Mouse (Mus musculus) liver, adult (tissue): Measurements from ENCODE around the gene Gm17409.

ENCODE experiments used
- GATA4 ChIP-seq: IDR thresholded peaks from 2 replicates; pipeline ENCODE4 v1.6.1; 2014; ENCODE audit warnings: mild to moderate bottlenecking, low read length; ENCODE audit not compliant: insufficient replicate concordance

Gene Gm17409

DNA sequence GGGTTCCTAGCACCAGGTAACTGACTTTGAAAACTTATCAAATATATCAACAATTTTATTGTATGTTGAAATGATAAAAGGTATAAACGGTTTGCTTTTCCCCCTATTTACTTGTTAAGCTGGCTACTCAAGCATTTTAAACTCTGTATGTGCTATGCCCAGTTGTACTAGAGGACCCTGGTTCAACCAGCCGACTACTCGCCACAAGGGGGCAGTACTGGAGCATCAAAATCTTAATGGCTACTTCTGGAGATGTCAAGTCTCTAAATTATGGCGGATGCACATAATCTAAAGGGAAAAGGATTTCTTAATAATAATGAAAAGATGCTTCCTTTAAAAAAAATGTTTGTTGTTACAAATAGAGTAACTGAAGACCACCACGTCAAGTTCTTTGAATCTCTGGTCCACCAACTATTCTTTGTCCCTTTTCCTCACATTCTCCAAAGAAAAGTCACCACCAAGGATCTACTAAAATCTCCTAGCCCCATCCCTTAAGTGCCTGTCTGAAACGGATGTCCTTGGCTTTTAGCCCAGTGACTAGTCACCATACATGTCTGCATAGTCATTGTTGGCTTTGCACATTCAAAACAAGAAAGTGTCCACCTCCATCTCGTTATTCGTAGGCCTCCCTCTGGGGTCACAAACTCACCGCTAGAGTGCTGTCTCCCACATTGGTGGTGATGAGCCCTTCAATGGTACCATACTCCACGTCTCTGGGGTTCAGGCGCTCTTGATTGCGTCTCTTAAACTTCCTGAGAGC is 7.2 kb downstream of the Gm17409 start:
- no peak for TF ChIP-seq GATA4

DNA sequence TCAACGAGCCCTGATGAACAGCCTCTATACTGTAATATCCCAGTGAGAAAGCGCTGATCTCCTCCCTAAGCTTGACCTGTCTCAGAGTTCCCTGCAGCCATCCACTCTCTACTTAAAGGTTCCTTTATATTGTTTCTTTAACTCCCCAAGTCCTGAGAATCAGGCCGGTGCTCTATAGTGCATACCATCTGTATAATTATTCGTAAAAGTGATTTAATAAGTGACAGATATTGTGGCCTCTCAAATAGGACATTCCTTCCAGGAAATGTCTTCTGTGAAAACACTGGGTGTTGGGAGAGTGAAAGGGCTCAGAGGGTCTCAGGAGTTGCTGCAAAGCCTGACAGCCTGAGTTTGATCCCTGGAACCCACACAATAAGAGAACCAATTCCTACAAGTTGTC is 8.2 kb downstream of the Gm17409 start:
- TF ChIP-seq GATA4, result no peak

DNA sequence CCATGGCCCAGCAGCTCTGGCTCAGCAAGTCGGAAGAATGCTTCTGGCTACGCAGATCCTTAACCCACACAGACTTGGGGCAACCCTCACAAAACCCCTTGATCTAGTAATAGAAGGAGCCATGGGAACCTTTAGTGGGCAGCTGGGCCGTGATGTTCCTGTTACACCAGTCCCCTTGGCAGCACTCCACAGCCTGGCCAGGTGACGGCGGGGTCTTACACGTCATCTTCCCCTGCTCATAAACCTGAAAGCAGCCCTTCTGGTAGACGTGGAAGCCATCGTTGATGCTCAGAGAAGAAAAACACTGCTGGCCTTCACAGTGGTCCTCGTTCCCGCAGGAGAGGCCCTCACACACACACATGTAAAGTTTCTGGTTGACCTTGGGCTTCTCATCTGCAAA is 9.6 kb downstream of the Gm17409 start:
- no peak for TF ChIP-seq GATA4

DNA sequence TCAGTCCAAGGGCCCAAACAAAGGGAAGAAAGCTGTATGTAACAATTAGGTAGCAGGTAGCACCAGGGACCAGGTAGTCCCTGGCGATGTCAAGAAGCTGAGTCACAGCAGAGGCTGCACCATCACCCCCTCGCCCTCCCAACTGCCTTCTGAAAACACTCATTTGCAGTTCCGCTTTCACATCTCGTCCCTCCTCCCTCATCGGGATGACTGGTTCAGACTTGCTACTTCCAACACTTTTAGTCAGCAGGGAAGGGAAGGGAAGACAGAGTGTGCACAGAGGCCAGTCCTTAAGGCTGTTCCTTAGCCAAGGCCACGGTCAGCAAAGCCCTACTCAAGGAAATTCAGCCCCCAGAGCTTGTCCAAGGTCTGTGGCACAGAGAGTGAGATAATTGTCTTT is 10.8 kb downstream of the Gm17409 start:
- TF ChIP-seq GATA4, result no peak

DNA sequence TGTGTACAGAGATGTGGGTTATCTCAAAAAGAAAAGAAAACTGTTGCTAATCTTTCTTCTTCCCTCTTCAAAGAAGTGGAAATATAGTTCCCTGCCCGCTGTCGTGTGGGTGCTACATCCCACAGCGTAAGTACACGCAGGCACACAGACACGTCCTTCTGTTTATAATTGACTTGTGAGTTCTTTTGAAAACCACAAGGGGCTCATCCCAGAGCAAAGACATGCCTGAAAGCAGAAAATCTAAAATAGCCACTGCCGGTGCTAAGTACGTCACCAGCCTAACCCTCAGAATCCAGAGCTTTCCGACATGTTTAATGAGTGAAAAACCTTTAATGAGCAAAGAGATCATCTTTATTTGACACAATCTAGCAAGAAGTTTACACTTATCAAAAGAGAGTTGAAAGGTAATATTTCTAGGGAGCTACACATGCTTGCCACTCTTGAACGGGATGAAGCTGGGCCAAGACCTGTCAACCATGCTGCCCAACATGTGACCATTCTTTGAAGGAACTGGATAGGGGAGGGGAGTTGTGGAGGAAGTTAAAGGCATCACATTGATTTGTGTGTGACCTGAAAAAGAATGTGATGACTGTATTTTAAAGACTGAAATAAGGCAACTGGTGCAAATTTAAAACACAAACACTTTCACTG is 11.7 kb downstream of the Gm17409 start:
- no peak for TF ChIP-seq GATA4

DNA sequence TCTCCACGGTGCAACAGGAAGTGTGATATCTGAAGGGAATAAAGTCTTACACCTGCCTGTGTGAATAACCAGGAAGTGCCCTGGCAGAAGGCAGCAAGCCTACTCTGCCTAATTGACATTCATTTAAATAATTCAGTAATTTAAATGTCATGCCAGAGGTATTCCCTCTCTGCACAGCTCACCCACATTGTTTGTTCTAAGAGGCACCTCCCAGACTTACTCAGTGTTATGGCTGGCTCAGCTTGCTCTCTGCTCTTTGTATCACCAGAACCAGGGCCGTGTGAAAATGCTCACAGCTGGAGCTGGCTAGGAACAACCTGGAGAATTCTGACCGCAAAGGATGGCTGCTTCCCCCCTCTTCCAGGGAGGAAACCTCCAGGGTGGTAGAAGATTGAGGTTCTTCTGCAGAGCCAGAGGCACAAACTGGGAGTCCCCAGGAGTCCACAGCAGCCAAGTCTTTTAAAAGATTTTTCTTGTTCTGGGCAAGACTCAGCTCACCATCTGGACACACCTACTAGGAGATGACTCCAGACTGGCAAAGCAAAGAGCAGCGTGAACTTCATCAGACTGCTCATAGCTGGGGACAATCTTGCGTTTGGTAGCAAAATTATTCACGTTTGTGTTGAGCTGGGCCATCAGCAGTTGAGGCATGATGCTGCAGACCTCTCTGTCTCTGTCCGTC is 14.5 kb downstream of the Gm17409 start:
- no peak for TF ChIP-seq GATA4

DNA sequence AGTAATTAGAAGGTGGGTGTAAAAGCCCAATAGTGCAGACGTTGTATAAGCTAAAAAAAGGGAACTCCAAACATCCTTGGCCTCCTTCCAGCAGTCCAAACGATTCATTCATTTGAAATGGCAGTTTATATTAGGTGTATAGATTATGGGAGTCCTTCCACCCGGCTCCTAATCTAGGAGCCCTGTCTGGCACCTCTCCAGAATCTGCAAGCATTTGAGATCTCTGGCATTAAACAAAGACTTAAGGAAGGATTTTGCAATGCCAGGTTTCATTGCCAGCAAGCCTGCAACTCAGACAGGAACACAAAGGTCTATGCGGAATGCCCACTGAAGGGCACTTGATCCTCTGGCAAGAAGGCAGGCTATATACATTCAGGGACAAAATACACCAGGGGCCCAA is 15.2 kb downstream of the Gm17409 start:
- no peak for TF ChIP-seq GATA4

DNA sequence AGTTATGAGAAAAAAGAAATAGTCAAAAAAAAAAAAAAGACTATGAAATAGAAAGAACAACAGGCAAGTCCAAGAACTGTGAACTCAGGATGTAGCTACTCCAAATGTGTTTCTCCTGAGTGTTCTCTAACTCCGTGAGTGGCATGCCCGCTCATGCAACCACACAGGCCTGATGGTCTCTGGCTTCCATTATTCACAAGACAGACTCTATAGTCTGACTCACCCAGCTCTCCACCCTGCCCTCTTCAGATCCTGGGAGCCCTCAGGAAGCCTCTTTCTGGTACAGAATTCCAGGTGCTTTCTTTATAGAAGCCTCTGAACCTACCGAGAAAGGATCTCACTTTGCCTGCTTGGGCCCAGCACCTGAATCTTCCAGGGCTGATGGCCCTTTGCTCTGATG is 15.8 kb downstream of the Gm17409 start:
- no peak for TF ChIP-seq GATA4

DNA sequence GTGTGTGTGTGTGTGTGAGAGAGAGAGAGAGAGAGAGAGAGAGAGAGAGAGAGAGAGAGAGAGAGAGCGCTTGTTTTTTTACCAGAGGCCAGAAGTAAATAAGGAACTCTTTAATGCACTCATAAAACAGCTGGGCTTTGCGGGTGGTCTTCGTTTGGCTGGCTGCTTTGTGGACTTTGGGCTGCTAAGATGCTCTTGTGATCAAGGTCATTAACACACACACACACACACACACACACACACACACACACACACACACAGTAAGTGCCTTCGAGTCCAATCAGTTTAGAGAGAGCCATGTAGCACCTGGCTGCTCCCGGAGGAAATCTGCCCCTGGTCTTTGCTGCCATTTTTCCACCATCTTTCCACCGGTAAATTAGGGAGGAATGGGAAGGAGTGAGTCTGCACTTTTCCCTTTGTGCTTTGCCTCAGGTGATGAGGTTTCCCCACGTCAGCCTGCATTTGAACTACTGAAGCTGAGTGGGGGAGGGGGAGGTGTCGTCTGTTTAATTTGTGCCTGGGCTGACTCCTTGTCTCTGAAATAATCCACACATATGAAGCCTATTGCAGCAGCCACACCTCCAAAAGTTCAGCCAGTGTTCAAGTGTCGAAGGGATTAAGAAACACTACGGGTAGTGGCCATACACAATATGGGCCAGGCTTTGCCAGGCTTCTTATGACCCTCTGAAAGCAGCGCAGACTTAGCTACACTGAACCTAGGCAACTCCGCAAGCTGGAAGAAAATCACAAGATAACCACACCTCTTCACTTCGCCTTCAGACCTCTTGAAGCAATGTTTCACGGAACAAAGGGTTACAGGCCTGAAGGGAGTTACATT is 16.7 kb downstream of the Gm17409 start:
- TF ChIP-seq GATA4, result no peak

DNA sequence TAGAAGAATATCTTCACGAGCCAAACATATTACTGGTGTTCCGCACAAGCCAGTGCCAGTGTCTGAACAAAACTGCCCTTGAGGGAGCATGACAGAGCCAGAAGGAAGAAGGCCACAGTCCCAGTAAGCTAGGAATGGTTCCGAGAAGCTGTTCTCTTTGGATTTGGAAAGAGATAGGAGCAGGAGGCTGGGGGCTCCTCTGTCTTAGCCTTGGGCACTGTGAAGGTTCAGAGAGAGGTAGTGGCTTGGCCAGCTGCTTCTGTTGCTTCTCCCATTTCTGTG is 17.3 kb downstream of the Gm17409 start:
- TF ChIP-seq GATA4, result no peak

DNA sequence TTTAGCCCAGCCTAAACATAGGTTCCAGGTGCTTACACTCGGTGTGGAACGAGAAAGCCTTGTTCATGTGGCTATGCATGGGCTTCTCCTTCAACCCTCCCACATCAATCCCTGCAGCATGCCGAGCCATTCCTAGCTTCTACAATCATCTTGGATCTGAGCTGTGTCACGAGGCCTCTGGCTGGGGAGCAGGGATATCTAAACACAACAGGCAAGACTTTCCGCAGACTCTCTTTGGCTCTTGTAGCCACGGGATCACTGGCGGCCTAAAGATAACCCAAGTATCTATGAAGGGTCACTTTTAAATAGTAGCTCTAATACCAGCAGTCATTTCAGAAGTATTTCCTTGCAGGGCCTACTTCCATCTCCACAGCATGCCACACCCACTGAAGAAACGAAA is 18.5 kb downstream of the Gm17409 start:
- no peak for TF ChIP-seq GATA4

DNA sequence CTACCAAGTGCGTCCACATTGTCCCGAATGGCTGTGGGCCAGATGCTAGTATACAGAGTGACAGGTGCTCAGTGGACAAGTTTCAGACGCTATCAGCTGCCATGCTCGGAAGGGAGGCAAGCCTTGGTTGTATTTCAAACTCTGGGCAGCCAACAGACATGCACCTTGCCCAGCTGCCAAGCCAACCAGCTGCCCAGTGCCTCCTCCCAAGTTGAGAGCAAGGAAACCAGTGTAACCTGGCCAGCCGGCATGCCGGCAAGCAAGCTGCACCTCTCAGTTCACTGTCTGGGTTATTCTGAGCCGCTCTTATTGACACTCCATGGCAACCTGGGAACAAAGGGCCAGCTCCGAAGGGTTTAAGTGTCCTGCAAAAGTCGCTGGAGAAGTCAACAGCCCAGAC is 19.4 kb downstream of the Gm17409 start:
- no peak for TF ChIP-seq GATA4

DNA sequence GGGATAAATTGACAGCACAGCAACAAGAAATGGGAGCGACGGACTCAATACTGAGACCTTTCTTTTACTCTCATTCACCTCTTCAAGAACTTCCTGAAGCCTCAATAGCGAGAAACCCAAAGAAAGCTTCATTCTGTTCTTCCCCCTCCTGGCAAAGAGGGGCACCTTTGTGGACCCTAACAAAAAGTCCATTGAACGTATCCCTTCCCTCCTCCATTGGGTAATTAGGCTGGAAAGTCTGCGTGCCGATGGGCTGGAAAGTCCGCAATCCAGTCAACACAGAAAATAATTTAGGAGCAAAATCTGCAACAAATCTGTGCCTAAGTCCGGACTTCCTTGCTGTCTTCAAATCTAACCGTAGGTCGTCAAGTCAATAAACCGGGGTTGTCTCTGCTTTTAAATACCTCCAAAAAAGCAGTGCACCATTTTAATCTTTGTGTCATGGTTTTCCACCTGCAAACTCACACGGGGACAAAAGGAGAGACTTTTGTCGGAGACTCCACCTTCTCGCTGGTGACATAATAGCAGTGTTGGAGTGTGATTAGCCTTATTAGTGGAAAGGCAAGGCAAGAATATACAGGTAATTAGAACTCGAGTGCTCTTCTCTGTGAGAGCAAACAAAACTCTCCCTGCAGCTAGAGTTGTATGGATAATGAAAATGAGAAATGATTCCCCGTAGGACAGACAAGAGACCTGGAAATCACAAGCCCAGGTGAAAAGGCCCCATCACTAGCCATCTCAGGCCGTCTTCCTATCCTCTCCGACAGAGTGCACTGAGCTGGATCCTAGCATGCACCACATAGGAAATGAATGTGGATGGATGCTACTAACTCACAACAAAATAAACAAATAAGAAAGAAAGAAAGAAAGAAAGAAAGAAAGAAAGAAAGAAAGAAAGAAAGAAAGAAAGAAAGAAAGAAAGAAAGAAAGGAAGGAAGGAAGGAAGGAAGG is 24.0 kb downstream of the Gm17409 start:
- TF ChIP-seq GATA4, result no peak

DNA sequence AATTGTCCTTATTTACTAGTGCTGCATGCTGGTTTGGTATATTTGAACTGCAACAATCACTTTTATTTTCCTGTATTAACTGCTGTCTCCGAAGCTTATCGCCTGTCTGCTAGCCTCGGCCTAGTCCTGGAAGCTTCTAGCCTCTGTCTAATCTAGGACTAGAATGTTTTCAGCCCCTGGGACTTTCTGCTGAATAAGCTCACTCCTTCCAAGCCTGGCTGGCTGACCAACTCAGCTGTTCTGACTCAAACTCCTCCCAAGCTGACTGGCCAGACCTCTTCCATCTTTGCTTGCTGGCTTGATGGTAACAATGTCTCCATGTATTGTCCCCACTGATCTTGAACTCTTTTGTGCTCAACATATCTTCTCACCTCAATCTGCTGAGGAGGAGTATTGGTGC is 25.4 kb downstream of the Gm17409 start:
- TF ChIP-seq GATA4, result no peak

DNA sequence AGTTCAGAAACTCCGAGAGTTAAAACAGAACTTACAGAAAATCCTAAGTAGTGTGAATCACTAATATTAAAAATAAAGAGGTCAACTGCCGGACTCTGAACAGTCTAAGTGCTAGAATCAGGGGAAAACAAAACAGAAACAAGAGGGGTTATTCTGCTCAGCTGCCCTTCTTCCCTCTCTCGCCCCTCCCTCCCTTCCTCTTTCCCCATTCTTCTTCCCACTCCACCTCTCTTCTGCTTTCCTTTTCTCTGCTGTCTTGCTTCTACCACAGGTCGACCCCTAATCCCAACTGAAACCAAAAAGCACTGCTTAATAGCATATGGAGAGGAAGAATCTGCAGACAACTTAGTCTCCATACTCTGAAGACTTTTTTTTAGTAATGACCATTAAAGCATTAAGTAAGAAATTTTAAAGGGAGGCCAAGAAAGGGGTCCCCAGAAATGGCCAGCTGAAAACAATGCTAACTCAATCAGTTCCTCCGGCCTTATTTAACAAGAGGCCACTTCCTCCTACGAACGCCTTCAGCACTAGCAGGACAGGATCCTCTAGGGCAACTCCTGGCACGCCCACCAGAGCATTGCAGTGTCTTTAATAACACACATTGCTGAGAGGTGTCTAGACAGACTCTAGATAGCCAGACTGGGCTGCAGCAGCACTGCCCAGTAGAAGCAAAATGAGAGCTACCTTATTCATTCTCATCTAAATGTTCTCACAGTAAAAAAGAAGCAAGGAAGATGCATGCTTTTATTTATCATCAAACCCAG is 26.9 kb downstream of the Gm17409 start:
- no peak for TF ChIP-seq GATA4
